Mouse (Mus musculus): ENCODE data around the gene Ap1m2. TPM values are rescaled to one million over a fixed set of nuclear protein-coding genes. Genes with fewer than 3 reads are reported as not detected.

The Ap1m2 gene
- polyA plus RNA-seq, 1 experiment from 2014 or later, result 2.1 TPM

- Histone ChIP-seq H3K36me3 (peaks cover 49% of the 10 kb centered on the region), H3K27ac (replicated peaks) (no peak overlapping the region), H3K4me2 (peak overlapping the region; percentile 73), H3K9me3 (no peaks in the 10 kb centered on the region), H3K27me3 (replicated peaks) (no peaks in the 10 kb centered on the region), H3K4me1 (peaks cover 44% of the 10 kb centered on the region), H3K4me3 (peak overlapping the region; percentile 49), H3K9ac (peak overlapping the region; percentile 78)
- WGBS, result 9% methylated on average over 20 of the region's 20 CpGs
- no peak for ATAC-seq (ENCODE audit: extremely low read depth, insufficient number of reproducible peaks, low FRiP score, low TSS enrichment)
Observed at GRCm38 (mm10) chr9:21337652-21338051, 25.5 kb upstream of the Ap1m2 start.

GRCm38 (mm10) chr9:21336491-21336890 lies 24.4 kb upstream of the Ap1m2 start:
- no peak overlapping the region for H3K4me2 ChIP-seq
- no peak overlapping the region for H3K4me3 ChIP-seq
- H3K27ac ChIP-seq (replicated peaks), result no peak overlapping the region
- H3K36me3 ChIP-seq, result peaks cover 38% of the 10 kb centered on the region
- 82% methylated on average over 8 of the region's 8 CpGs for WGBS
- no peak for ATAC-seq (ENCODE audit: extremely low read depth, insufficient number of reproducible peaks, low FRiP score, low TSS enrichment)
- H3K4me1 ChIP-seq, result peaks cover 55% of the 10 kb centered on the region
- no peaks in the 10 kb centered on the region for H3K27me3 ChIP-seq (replicated peaks)
- H3K9ac ChIP-seq, result no peak overlapping the region
- no peaks in the 10 kb centered on the region for H3K9me3 ChIP-seq

GRCm38 (mm10) chr9:21335391-21335790 lies 23.3 kb upstream of the Ap1m2 start:
- ATAC-seq (ENCODE audit: extremely low read depth, insufficient number of reproducible peaks, low FRiP score, low TSS enrichment), result no peak
- 47% methylated on average over 4 of the region's 4 CpGs for WGBS
- peaks cover 57% of the 10 kb centered on the region for H3K4me1 ChIP-seq
- H3K27me3 ChIP-seq (replicated peaks), result no peaks in the 10 kb centered on the region
- H3K4me2 ChIP-seq, result no peak overlapping the region
- peak overlapping the region; percentile 32; the same call in 1 of the 2 replicates for H3K27ac ChIP-seq (replicated peaks)
- H3K9me3 ChIP-seq, result no peaks in the 10 kb centered on the region
- H3K4me3 ChIP-seq, result no peak overlapping the region
- H3K36me3 ChIP-seq, result peaks cover 28% of the 10 kb centered on the region; the same call in 1 of the 2 replicates
- peak overlapping the region; percentile 65 for H3K9ac ChIP-seq

GRCm38 (mm10) chr9:21334747-21335146 lies 22.6 kb upstream of the Ap1m2 start:
- ATAC-seq (ENCODE audit: extremely low read depth, insufficient number of reproducible peaks, low FRiP score, low TSS enrichment), result no peak
- Histone ChIP-seq H3K27me3 (replicated peaks) (no peaks in the 10 kb centered on the region), H3K9ac (no peak overlapping the region), H3K27ac (replicated peaks) (no peak overlapping the region), H3K9me3 (no peaks in the 10 kb centered on the region), H3K4me3 (no peak overlapping the region), H3K36me3 (peaks cover 22% of the 10 kb centered on the region; the same call in 1 of the 2 replicates), H3K4me1 (peaks cover 60% of the 10 kb centered on the region), H3K4me2 (no peak overlapping the region)

GRCm38 (mm10) chr9:21333523-21333922 lies 21.4 kb upstream of the Ap1m2 start:
- WGBS, result 89% methylated on average over 1 of the region's 1 CpGs
- H3K9ac ChIP-seq, result no peak overlapping the region
- no peak overlapping the region for H3K27ac ChIP-seq (replicated peaks)
- peaks cover 13% of the 10 kb centered on the region; the same call in 1 of the 2 replicates for H3K36me3 ChIP-seq
- no peak overlapping the region for H3K4me2 ChIP-seq
- H3K9me3 ChIP-seq, result no peaks in the 10 kb centered on the region
- ATAC-seq (ENCODE audit: extremely low read depth, insufficient number of reproducible peaks, low FRiP score, low TSS enrichment), result no peak
- H3K4me1 ChIP-seq, result peaks cover 69% of the 10 kb centered on the region
- no peaks in the 10 kb centered on the region for H3K27me3 ChIP-seq (replicated peaks)
- H3K4me3 ChIP-seq, result no peak overlapping the region

GRCm38 (mm10) chr9:21332161-21333061 lies 20.3 kb upstream of the Ap1m2 start:
- no peak for ATAC-seq (ENCODE audit: extremely low read depth, insufficient number of reproducible peaks, low FRiP score, low TSS enrichment)
- Histone ChIP-seq H3K4me1 (peaks cover 69% of the 10 kb centered on the region), H3K9ac (peak overlapping the region; percentile 41), H3K27ac (replicated peaks) (peak overlapping the region; percentile 67), H3K4me3 (no peak overlapping the region), H3K9me3 (no peaks in the 10 kb centered on the region), H3K27me3 (replicated peaks) (no peaks in the 10 kb centered on the region), H3K4me2 (no peak overlapping the region; the same call in 1 of the 2 replicates), H3K36me3 (peaks cover 9% of the 10 kb centered on the region; the same call in 1 of the 2 replicates)
- 36% methylated on average over 9 of the region's 9 CpGs for WGBS

- Histone ChIP-seq H3K36me3 (peaks cover 8% of the 10 kb centered on the region), H3K4me1 (peaks cover 68% of the 10 kb centered on the region), H3K27ac (replicated peaks) (peak overlapping the region; percentile 67), H3K27me3 (replicated peaks) (no peaks in the 10 kb centered on the region), H3K4me3 (no peak overlapping the region), H3K4me2 (no peak overlapping the region), H3K9me3 (no peaks in the 10 kb centered on the region), H3K9ac (peak overlapping the region; percentile 41)
- no peak for ATAC-seq (ENCODE audit: extremely low read depth, insufficient number of reproducible peaks, low FRiP score, low TSS enrichment)
- 73% methylated on average over 12 of the region's 12 CpGs for WGBS
Observed at GRCm38 (mm10) chr9:21331365-21332140, 19.4 kb upstream of the Ap1m2 start.

GRCm38 (mm10) chr9:21329699-21330289 lies 17.7 kb upstream of the Ap1m2 start:
- peak overlapping the region; percentile 5; the same call in 1 of the 2 replicates for H3K4me2 ChIP-seq
- WGBS, result 82% methylated on average over 10 of the region's 10 CpGs
- peaks cover 59% of the 10 kb centered on the region for H3K4me1 ChIP-seq
- H3K27me3 ChIP-seq (replicated peaks), result no peaks in the 10 kb centered on the region
- H3K27ac ChIP-seq (replicated peaks), result peak overlapping the region; percentile 62
- peak overlapping the region; percentile 41; the same call in 1 of the 2 replicates for H3K9ac ChIP-seq
- peaks cover 16% of the 10 kb centered on the region for H3K36me3 ChIP-seq
- no peaks in the 10 kb centered on the region for H3K9me3 ChIP-seq
- no peak for ATAC-seq (ENCODE audit: extremely low read depth, insufficient number of reproducible peaks, low FRiP score, low TSS enrichment)
- no peak overlapping the region for H3K4me3 ChIP-seq

- Histone ChIP-seq H3K9me3 (no peaks in the 10 kb centered on the region), H3K27me3 (replicated peaks) (no peaks in the 10 kb centered on the region), H3K4me3 (no peak overlapping the region), H3K36me3 (peaks cover 17% of the 10 kb centered on the region), H3K4me1 (peaks cover 59% of the 10 kb centered on the region), H3K9ac (no peak overlapping the region), H3K4me2 (no peak overlapping the region), H3K27ac (replicated peaks) (peak overlapping the region; percentile 73)
- WGBS, result 20% methylated on average over 4 of the region's 5 CpGs
- no peak; the same call in 1 of the 2 replicates for ATAC-seq (ENCODE audit: extremely low read depth, insufficient number of reproducible peaks, low FRiP score, low TSS enrichment)
Observed at GRCm38 (mm10) chr9:21329041-21329440, 16.9 kb upstream of the Ap1m2 start.

GRCm38 (mm10) chr9:21328041-21328440 lies 15.9 kb upstream of the Ap1m2 start:
- WGBS, result 66% methylated on average over 3 of the region's 3 CpGs
- ATAC-seq (ENCODE audit: extremely low read depth, insufficient number of reproducible peaks, low FRiP score, low TSS enrichment), result no peak
- Histone ChIP-seq H3K4me3 (no peak overlapping the region), H3K4me1 (peaks cover 51% of the 10 kb centered on the region), H3K27ac (replicated peaks) (peak overlapping the region; percentile 73), H3K36me3 (peaks cover 13% of the 10 kb centered on the region), H3K4me2 (no peak overlapping the region), H3K9ac (no peak overlapping the region), H3K9me3 (no peaks in the 10 kb centered on the region), H3K27me3 (replicated peaks) (no peaks in the 10 kb centered on the region)

GRCm38 (mm10) chr9:21327569-21327968 lies 15.4 kb upstream of the Ap1m2 start:
- H3K4me2 ChIP-seq, result no peak overlapping the region
- no peaks in the 10 kb centered on the region for H3K9me3 ChIP-seq
- no peak overlapping the region for H3K4me3 ChIP-seq
- 76% methylated on average over 3 of the region's 3 CpGs for WGBS
- H3K36me3 ChIP-seq, result peaks cover 13% of the 10 kb centered on the region
- peaks cover 49% of the 10 kb centered on the region for H3K4me1 ChIP-seq
- H3K27me3 ChIP-seq (replicated peaks), result no peaks in the 10 kb centered on the region
- peak overlapping the region; percentile 73; the same call in 1 of the 2 replicates for H3K27ac ChIP-seq (replicated peaks)
- no peak overlapping the region for H3K9ac ChIP-seq
- no peak for ATAC-seq (ENCODE audit: extremely low read depth, insufficient number of reproducible peaks, low FRiP score, low TSS enrichment)
